11 mouse cellular contexts compared by ENCODE assay signal in the genomic region with DNA sequence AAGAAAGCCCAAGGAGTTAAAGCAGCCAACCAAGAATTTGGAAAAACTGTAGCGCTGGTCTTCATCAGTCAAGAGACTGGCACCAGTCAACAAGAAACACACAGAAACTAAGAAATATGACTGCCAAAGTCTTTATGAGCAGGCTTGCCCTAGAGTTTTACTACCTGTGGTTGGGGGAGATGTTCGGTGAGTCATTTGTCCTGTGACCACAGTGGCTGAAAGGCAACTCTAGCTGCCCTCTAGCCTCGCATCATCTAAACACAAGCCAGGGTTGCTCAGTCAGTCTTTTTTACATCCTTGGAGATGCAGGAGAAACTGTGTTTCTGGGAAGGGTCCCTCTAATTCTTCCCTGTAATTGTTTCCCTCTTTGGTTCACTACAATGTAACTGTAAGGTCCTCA.
"Had no signal": no experiment of that assay in that cellular context is flagged by ENCODE, and none has a peak within 500 bp of the region (broad histone marks: within the 10 kb centered on the region; RNA-seq: fewer than 3 reads in every experiment).

No protein-coding gene starts in this region.

- DNase-seq: liver, postnatal 0 days; lung, adult 2 months; lung, postnatal 14 days; lung, postnatal 36 days; right cerebral cortex, adult 18-20 months; right cerebral cortex, postnatal 25 days; right cerebral cortex, postnatal 4 days; spleen, adult 18-20 months; thymus, adult 2 months; thymus, postnatal 25 days; thymus, postnatal 4 days had no signal
